Mouse (Mus musculus) kidney, embryonic 16.5 days (tissue): Measurements from ENCODE around the gene Il23r. TPM values are rescaled to one million over a fixed set of nuclear protein-coding genes. Genes with fewer than 3 reads are reported as not detected.

Experiments
- ATAC-seq: fragments of 200-750 bp; cut with Nextera tagmentation; 2 replicates; pipeline ENCODE4 v1.8.0; 2017; ENCODE audit warnings: moderate TSS enrichment; ENCODE audit not compliant: low FRiP score, low TSS enrichment
- H3K27ac ChIP-seq: fragments of 300-500 bp; sonication (generic); 2 replicates; pipeline ENCODE4 v1.5.1; 2014; ENCODE audit warnings: low read length
- H3K27me3 ChIP-seq: fragments of 300-500 bp; sonication (generic); 2 replicates; pipeline ENCODE4 v1.6.1; 2014; ENCODE audit warnings: low read length, control low read depth, mixed read lengths; ENCODE audit not compliant: insufficient read depth
- H3K36me3 ChIP-seq: fragments of 300-500 bp; sonication (generic); 2 replicates; pipeline ENCODE4 v1.6.1; 2014; ENCODE audit warnings: low read length, control low read depth, mixed read lengths; ENCODE audit not compliant: insufficient read depth
- H3K4me1 ChIP-seq: fragments of 300-500 bp; sonication (generic); 2 replicates; pipeline ENCODE4 v1.6.1; 2014; ENCODE audit warnings: low read length, control low read depth, mixed read lengths; ENCODE audit not compliant: insufficient read depth
- H3K4me2 ChIP-seq: fragments of 300-500 bp; sonication (generic); replicated peaks from 2 replicates; pipeline ENCODE4 v1.6.1; 2014; ENCODE audit warnings: low read depth, low read length
- H3K4me3 ChIP-seq: fragments of 300-500 bp; sonication (generic); 2 replicates; pipeline ENCODE4 v1.5.1; 2014; ENCODE audit warnings: mild to moderate bottlenecking, low read length
- H3K9ac ChIP-seq: fragments of 300-500 bp; sonication (generic); replicated peaks from 2 replicates; pipeline ENCODE4 v1.6.1; 2014; ENCODE audit warnings: low read length
- H3K9me3 ChIP-seq: fragments of 300-500 bp; sonication (generic); 2 replicates; pipeline ENCODE4 v1.6.1; 2016; ENCODE audit warnings: low read length, control low read depth
- WGBS: fragments of 180-500 bp; shearing (Covaris S2); extraction: QIAGEN DNeasy Blood & Tissue Kit; methylation state at CpG from one replicate; pipeline ENCODE4 v1.1.7; 2014; 5-methylcytosine and 5-hydroxymethylcytosine counted together
- polyA plus RNA-seq: library from polyadenylated mRNA; unstranded; fragments of >200 nt; fragmentation: Nextera tagmentation; extraction: Ambion mirVana; gene quantifications from 2 replicates; pipeline ENCODE4 v1.2.1, GENCODE M21; 2015

Il23r gene
- polyA plus RNA-seq, 1 experiment from 2014 or later, result not detected

GRCm38 (mm10) chr6:67435711-67436110 lies 55.9 kb downstream of the Il23r start:
- no peaks in the 10 kb centered on the region for H3K9me3 ChIP-seq
- no peak for ATAC-seq
- no peak overlapping the region for H3K27ac ChIP-seq
- H3K4me1 ChIP-seq, result no peaks in the 10 kb centered on the region
- H3K27me3 ChIP-seq, result no peaks in the 10 kb centered on the region
- WGBS, result 74% methylated on average over 1 of the region's 1 CpGs
- no peak overlapping the region for H3K4me2 ChIP-seq
- H3K4me3 ChIP-seq, result no peak overlapping the region
- H3K9ac ChIP-seq, result no peak overlapping the region
- no peaks in the 10 kb centered on the region for H3K36me3 ChIP-seq

DNA sequence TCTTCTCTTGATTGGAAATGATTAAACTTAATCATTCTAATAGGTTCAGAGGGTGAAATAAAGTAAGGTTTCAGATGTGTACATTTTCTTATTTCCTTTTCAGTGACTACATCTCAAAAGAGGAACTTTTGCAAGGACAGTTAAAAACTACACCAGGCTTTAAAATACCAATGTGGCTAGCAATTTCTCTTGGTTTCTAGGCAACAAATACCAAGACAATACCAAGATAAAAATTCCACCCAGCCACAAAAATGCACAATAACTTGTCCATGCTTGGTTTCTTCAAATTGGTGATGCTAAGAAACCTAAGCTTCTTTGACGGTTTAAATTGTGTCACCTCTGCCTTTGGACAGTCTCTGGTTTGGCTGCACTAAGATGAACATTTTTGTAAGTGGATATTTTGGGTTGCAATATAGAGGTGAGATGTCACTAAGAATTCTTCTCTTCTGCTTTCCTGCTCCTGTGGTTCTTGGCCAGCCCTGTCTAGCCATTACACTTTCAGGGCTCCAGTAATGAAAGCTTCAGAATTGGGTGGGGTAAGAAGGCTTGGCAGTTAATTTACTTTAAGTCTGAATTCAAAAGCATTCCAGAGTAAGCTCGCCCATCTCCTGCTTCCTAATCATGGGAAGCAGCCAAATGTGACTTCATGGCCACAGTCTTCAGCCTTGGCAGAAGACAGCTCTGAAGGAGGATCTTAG lies 56.8 kb downstream of the Il23r start:
- 50% methylated on average over 2 of the region's 2 CpGs for WGBS
- no peak for ATAC-seq
- Histone ChIP-seq H3K4me1 (no peaks in the 10 kb centered on the region), H3K9ac (no peak overlapping the region), H3K9me3 (no peaks in the 10 kb centered on the region), H3K4me2 (no peak overlapping the region), H3K36me3 (no peaks in the 10 kb centered on the region), H3K27ac (no peak overlapping the region), H3K4me3 (no peak overlapping the region), H3K27me3 (no peaks in the 10 kb centered on the region)

GRCm38 (mm10) chr6:67431808-67432207 lies 59.8 kb downstream of the Il23r start:
- H3K36me3 ChIP-seq, result no peaks in the 10 kb centered on the region
- H3K9me3 ChIP-seq, result no peaks in the 10 kb centered on the region
- H3K27me3 ChIP-seq, result no peaks in the 10 kb centered on the region
- no peak for ATAC-seq
- no peak overlapping the region for H3K4me2 ChIP-seq
- no peak overlapping the region for H3K4me3 ChIP-seq
- no peak overlapping the region for H3K27ac ChIP-seq
- H3K9ac ChIP-seq, result no peak overlapping the region
- H3K4me1 ChIP-seq, result no peaks in the 10 kb centered on the region
- WGBS, result 71% methylated on average over 3 of the region's 3 CpGs

DNA sequence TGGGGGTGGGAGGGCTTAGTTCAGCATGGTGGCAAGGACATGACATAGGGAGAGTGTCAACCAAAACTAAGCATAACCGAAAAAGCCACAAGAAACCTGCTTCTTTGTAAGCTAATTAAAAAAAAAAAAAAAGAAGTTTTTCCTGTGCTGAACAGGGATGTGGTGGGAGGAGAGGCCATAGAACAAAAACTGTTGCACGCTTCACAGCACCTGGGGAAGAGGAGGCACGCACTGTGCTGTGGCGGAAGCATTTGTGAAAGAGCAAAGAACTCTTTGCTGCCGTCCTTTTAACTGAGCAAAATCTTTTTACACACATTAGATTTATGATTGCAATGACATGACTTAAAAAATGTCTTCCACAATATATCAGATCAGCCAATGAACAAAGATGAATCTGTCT lies 69.9 kb downstream of the Il23r start:
- Histone ChIP-seq H3K9me3 (no peaks in the 10 kb centered on the region), H3K27ac (no peak overlapping the region), H3K9ac (no peak overlapping the region), H3K4me3 (no peak overlapping the region), H3K4me2 (no peak overlapping the region), H3K36me3 (no peaks in the 10 kb centered on the region), H3K27me3 (no peaks in the 10 kb centered on the region), H3K4me1 (no peaks in the 10 kb centered on the region; the same call in 1 of the 2 replicates)
- WGBS, result 48% methylated on average over 5 of the region's 5 CpGs
- ATAC-seq, result 0 out of 2 replicates have a peak, but pooled peaks have one; percentile 39

- Histone ChIP-seq H3K4me1 (no peaks in the 10 kb centered on the region; the same call in 1 of the 2 replicates), H3K27ac (no peak overlapping the region), H3K9ac (no peak overlapping the region), H3K36me3 (no peaks in the 10 kb centered on the region), H3K4me2 (no peak overlapping the region), H3K27me3 (no peaks in the 10 kb centered on the region), H3K4me3 (no peak overlapping the region), H3K9me3 (no peaks in the 10 kb centered on the region)
- no peak for ATAC-seq
- WGBS, result 83% methylated on average over 3 of the region's 3 CpGs
Observed at GRCm38 (mm10) chr6:67416557-67416956, 75.1 kb downstream of the Il23r start.

GRCm38 (mm10) chr6:67415276-67415675 lies 76.4 kb downstream of the Il23r start:
- Histone ChIP-seq H3K4me2 (no peak overlapping the region), H3K4me3 (no peak overlapping the region), H3K9ac (no peak overlapping the region), H3K4me1 (no peaks in the 10 kb centered on the region), H3K36me3 (no peaks in the 10 kb centered on the region), H3K27me3 (no peaks in the 10 kb centered on the region), H3K27ac (no peak overlapping the region), H3K9me3 (no peaks in the 10 kb centered on the region)
- 90% methylated on average over 5 of the region's 5 CpGs for WGBS
- no peak for ATAC-seq

DNA sequence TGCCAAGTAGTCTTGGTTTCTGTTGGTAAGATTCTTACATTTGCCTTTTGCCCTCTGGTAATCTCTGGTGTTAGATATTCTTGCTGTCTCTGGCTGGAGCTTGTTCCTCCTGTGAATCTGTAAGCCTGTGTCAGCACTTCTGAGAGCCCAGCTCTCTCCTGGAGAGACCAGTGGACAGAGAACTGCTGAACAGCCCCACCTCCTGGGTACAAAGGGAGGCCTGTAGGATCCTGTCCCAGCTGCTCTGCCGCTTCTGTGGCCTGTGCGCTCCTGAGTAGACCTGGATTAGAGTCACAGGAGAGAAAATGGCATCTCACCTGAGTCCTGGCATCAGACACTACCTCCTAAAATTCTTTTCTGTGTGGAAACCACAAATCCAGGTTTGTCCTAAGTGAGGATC lies 78.3 kb downstream of the Il23r start:
- ATAC-seq, result peak; percentile 74; the same call in 1 of the 2 replicates
- Histone ChIP-seq H3K9ac (no peak overlapping the region), H3K27ac (no peak overlapping the region), H3K36me3 (no peaks in the 10 kb centered on the region), H3K4me2 (no peak overlapping the region), H3K4me1 (no peaks in the 10 kb centered on the region), H3K27me3 (no peaks in the 10 kb centered on the region), H3K9me3 (no peaks in the 10 kb centered on the region), H3K4me3 (no peak overlapping the region)
- WGBS, result 80% methylated on average over 2 of the region's 2 CpGs

DNA sequence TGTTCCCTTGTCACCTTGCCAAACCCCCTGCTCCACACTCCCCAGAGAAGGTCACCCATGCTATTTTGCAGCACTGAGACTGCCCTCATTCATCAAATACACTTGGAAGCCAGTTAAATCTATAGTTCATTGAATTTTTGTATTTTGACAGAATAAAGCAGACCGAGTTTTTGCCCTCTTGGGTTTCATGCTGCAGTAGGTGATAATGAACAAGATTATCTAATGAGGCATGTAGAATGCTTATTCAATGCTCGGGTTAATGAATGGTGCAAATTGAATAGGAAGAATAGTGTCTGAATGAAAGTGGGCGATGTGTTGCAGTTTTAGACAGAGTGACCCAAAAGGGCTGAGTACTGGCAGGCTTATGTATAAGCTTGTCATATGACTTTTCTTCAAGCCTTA lies 86.4 kb downstream of the Il23r start:
- Histone ChIP-seq H3K4me1 (no peaks in the 10 kb centered on the region), H3K9ac (no peak overlapping the region), H3K4me3 (no peak overlapping the region), H3K27me3 (no peaks in the 10 kb centered on the region), H3K4me2 (no peak overlapping the region), H3K27ac (no peak overlapping the region), H3K9me3 (no peaks in the 10 kb centered on the region; the same call in 1 of the 2 replicates), H3K36me3 (no peaks in the 10 kb centered on the region)
- ATAC-seq, result no peak
- 77% methylated on average over 3 of the region's 3 CpGs for WGBS

DNA sequence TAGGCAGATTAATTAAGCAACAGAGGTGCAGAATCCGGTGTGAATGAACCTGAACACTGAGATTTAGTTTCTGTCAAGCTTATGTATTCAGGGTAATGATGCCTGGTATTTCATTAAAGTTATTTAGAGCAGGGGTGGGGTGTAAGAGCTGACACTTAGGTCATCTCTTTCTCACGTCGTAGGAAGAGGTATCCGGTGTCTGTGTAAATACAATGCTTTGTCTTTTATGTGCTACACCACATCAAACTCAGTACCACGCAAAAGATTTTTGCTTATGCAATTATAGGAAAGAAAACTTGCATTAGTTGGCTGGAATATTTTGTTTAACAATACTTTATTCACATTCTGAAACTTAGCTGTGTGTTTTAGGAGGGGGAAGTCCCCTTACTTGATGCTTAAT lies 92.1 kb downstream of the Il23r start:
- H3K4me3 ChIP-seq, result no peak overlapping the region
- H3K27me3 ChIP-seq, result no peaks in the 10 kb centered on the region
- WGBS, result 32% methylated on average over 5 of the region's 5 CpGs
- no peak overlapping the region for H3K27ac ChIP-seq
- H3K9ac ChIP-seq, result no peak overlapping the region
- ATAC-seq, result no peak
- H3K4me1 ChIP-seq, result no peaks in the 10 kb centered on the region
- H3K4me2 ChIP-seq, result no peak overlapping the region
- H3K36me3 ChIP-seq, result no peaks in the 10 kb centered on the region
- H3K9me3 ChIP-seq, result no peaks in the 10 kb centered on the region; the same call in 1 of the 2 replicates

DNA sequence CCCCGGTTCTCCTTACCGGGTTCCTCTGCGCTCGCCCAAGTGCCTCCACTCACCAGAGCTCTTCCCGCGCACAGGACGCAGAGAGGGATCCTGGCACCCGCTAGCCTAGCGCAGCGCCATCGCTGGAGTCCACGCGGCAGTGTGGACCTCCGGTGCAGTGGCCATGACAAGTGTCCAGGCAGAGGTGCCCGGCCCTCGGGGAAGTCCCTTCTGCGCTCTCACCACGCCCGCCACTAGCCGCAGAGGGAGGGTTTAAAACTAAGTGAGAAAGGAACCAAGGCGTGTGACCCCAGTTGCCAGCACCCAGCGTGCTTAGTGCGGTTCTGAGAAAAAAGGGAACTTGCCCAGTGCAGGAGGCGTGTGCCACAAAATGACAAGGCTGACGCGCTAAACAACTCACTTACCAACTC lies 115.7 kb downstream of the Il23r start, which contains the start of gene Il12rb2:
TSS of gene Il12rb2 (minus strand) at position 207 of the 410 bp plus-strand sequence.
- H3K9ac ChIP-seq, result no peak within 1 kb of the TSS
- peak within 1 kb of the TSS; percentile 58 for H3K4me2 ChIP-seq
- peaks cover 6% of the 10 kb centered on the region; the same call in 1 of the 2 replicates for H3K4me1 ChIP-seq
- H3K27me3 ChIP-seq, result peaks cover 14% of the 10 kb centered on the region; the same call in 1 of the 2 replicates
- no peak within 1 kb of the TSS for H3K27ac ChIP-seq
- 1% methylated on average over 26 of the region's 26 CpGs for WGBS
- no peak for ATAC-seq
- peak within 1 kb of the TSS; percentile 36 for H3K4me3 ChIP-seq
- no peaks in the 10 kb centered on the region for H3K9me3 ChIP-seq
- H3K36me3 ChIP-seq, result no peaks in the 10 kb centered on the region
